Mouse (Mus musculus): ENCODE measurements around the gene Zgpat.

DNA sequence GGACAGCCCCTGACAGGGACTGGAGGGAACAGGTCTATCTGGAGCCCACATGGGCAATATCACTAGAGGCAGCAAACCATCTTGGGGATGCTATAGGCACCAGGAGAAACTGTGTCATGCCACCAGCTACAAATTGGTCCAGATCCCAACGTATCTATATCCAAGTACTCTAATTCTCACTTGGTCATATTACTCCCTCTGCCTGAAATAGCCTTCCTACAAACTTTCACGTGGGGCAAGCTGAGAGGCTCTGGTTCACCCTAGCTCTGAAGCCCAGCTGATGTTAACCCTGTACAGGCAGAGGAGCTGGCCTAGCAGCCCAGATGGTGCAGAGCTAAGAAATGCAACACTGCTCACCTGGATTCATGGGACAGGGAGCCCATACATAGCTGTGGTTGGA, 26.8 kb downstream of the Zgpat start:
- TF ChIP-seq EP300 (IDR thresholded peaks at IDR 0.05; ENCODE audit: insufficient read depth, low read depth, low read length) (no peak), CTCF (IDR thresholded peaks at IDR 0.05; ENCODE audit: low read depth, low read length) (no peak)
